Mouse (Mus musculus) MEL (cell line): Measurements from ENCODE around the gene Hfe. TPM values are rescaled to one million over a fixed set of nuclear protein-coding genes. Genes with fewer than 3 reads are reported as not detected.

Source experiments
- DNase-seq: peaks from one replicate; pipeline ENCODE4 v3.0.0; 2011; ENCODE audit warnings: low read depth, low spot score
- H3K27ac ChIP-seq: 2 replicates; pipeline ENCODE4 v1.5.1; 2012; ENCODE audit warnings: low read depth, mild to moderate bottlenecking, control low read depth, low read length, moderate library complexity; ENCODE audit not compliant: control insufficient read depth
- H3K27me3 ChIP-seq, 2 experiments: fragments of 150-350 bp in 1 of 2; sonication (generic) in 1 of 2; 2 replicates each; pipeline ENCODE4 v1.6.1; 2012; ENCODE audit warnings: low read length in 2 of 2, mild to moderate bottlenecking in 2 of 2, improper control_type of control experiment in 1 of 2, moderate library complexity in 1 of 2; ENCODE audit not compliant: insufficient read depth in 2 of 2, control insufficient read depth in 1 of 2
- H3K36me3 ChIP-seq, 2 experiments: 2 replicates each; pipeline ENCODE4 v1.6.1; 2012 to 2014; ENCODE audit warnings: low read length in 2 of 2, improper control_type of control experiment in 1 of 2, inconsistent platforms in 1 of 2, mild to moderate bottlenecking in 1 of 2; ENCODE audit not compliant: insufficient read depth in 2 of 2, control insufficient read depth in 1 of 2
- H3K4me1 ChIP-seq, 2 experiments: fragments of 150-350 bp in 1 of 2; sonication (generic) in 1 of 2; 2 replicates each; pipeline ENCODE4 v1.6.1; 2012; ENCODE audit warnings: low read length in 2 of 2, improper control_type of control experiment in 1 of 2, mild to moderate bottlenecking in 1 of 2; ENCODE audit not compliant: insufficient read depth in 2 of 2, control insufficient read depth in 1 of 2
- H3K4me3 ChIP-seq, 2 experiments: fragments of 150-350 bp in 1 of 2; sonication (generic) in 1 of 2; 2 replicates each; pipeline ENCODE4 v1.5.1; 2012; ENCODE audit warnings: low read depth in 2 of 2, low read length in 2 of 2, mild to moderate bottlenecking in 2 of 2, moderate library complexity in 2 of 2, control low read depth in 1 of 2, improper control_type of control experiment in 1 of 2; ENCODE audit not compliant: control insufficient read depth in 1 of 2, insufficient read depth in 1 of 2
- H3K79me2 ChIP-seq: 2 replicates; pipeline ENCODE4 v1.6.1; 2012; ENCODE audit warnings: mild to moderate bottlenecking, low read length, moderate library complexity; ENCODE audit not compliant: control insufficient read depth, poor library complexity, insufficient read depth
- H3K9ac ChIP-seq: 2 replicates; pipeline ENCODE4 v1.6.1; 2012; ENCODE audit warnings: low read depth, mild to moderate bottlenecking, control low read depth, low read length, moderate library complexity; ENCODE audit not compliant: control insufficient read depth, poor library complexity, severe bottlenecking
- H3K9me3 ChIP-seq: fragments of 150-350 bp; sonication (generic); replicated peaks from 2 replicates; pipeline ENCODE4 v1.6.1; 2012; ENCODE audit warnings: mild to moderate bottlenecking, low read length, improper control_type of control experiment, moderate library complexity; ENCODE audit not compliant: insufficient read depth
- CHD2 ChIP-seq: IDR thresholded peaks from 2 replicates; pipeline ENCODE4 v1.6.1; 2011; ENCODE audit warnings: low read length, improper control_type of control experiment
- CTCF ChIP-seq, 3 experiments: IDR thresholded peaks in 2 of 3; conservative IDR thresholded peaks in 1 of 3; 2 replicates each; pipeline ENCODE4 v1.5.1; 2011 to 2012; ENCODE audit warnings: low read length in 3 of 3, low read depth in 2 of 3, mild to moderate bottlenecking in 2 of 3, improper control_type of control experiment in 1 of 3, inconsistent platforms in 1 of 3, mixed read lengths in 1 of 3, moderate library complexity in 1 of 3; ENCODE audit not compliant: control insufficient read depth in 1 of 3, insufficient read depth in 1 of 3, poor library complexity in 1 of 3, severe bottlenecking in 1 of 3
- ELF1 ChIP-seq: IDR thresholded peaks from 2 replicates; pipeline ENCODE4 v1.6.1; 2014; ENCODE audit warnings: low read depth, mild to moderate bottlenecking, inconsistent platforms, low read length, improper control_type of control experiment, moderate library complexity
- EP300 ChIP-seq, 2 experiments: IDR thresholded peaks; 2 replicates each; pipeline ENCODE4 v1.6.1; 2011; ENCODE audit warnings: improper control_type of control experiment in 2 of 2, low read length in 2 of 2, low read depth in 1 of 2, mild to moderate bottlenecking in 1 of 2
- ETS1 ChIP-seq: IDR thresholded peaks from 2 replicates; pipeline ENCODE4 v1.6.1; 2012; ENCODE audit warnings: low read depth, mild to moderate bottlenecking, inconsistent platforms, low read length, improper control_type of control experiment, moderate library complexity
- MAFK ChIP-seq: IDR thresholded peaks from 2 replicates; pipeline ENCODE4 v1.6.1; 2011; ENCODE audit warnings: low read depth, mild to moderate bottlenecking, low read length, improper control_type of control experiment, borderline replicate concordance
- MAX ChIP-seq: IDR thresholded peaks from 2 replicates; pipeline ENCODE4 v1.6.1; 2011; ENCODE audit warnings: low read length, improper control_type of control experiment
- MEF2A ChIP-seq: IDR thresholded peaks from 2 replicates; pipeline ENCODE4 v1.6.1; 2014; ENCODE audit warnings: low read depth, mild to moderate bottlenecking, inconsistent platforms, low read length, improper control_type of control experiment; ENCODE audit not compliant: poor library complexity, insufficient replicate concordance, severe bottlenecking; ENCODE audit errors: extremely low read depth
- POLR2AphosphoS2 ChIP-seq: IDR thresholded peaks from 2 replicates; pipeline ENCODE4 v1.6.1; 2011; ENCODE audit warnings: low read length, improper control_type of control experiment
- POLR2AphosphoS5 ChIP-seq: IDR thresholded peaks from 2 replicates; pipeline ENCODE4 v1.6.1; 2012; ENCODE audit warnings: low read depth, borderline replicate concordance, mild to moderate bottlenecking, inconsistent platforms, low read length, moderate library complexity, mixed read lengths
- RAD21 ChIP-seq: IDR thresholded peaks from 2 replicates; pipeline ENCODE4 v1.6.1; 2011; ENCODE audit warnings: mild to moderate bottlenecking, low read depth, low read length, improper control_type of control experiment
- SMC3 ChIP-seq: IDR thresholded peaks from 2 replicates; pipeline ENCODE4 v1.6.1; 2011; ENCODE audit warnings: low read depth, low read length, improper control_type of control experiment
- TAL1 ChIP-seq: IDR thresholded peaks from 2 replicates; pipeline ENCODE4 v1.6.1; 2012; ENCODE audit warnings: mild to moderate bottlenecking, inconsistent platforms, low read length, moderate library complexity, mixed read lengths
- TCF12 ChIP-seq: IDR thresholded peaks from 2 replicates; pipeline ENCODE4 v1.6.1; 2014; ENCODE audit warnings: low read depth, mild to moderate bottlenecking, inconsistent platforms, low read length, improper control_type of control experiment, moderate library complexity
- USF1 ChIP-seq: IDR thresholded peaks from 2 replicates; pipeline ENCODE4 v1.6.1; 2014; ENCODE audit warnings: low read depth, mild to moderate bottlenecking, inconsistent platforms, low read length, improper control_type of control experiment, moderate library complexity
- ZC3H11A ChIP-seq: IDR thresholded peaks from 2 replicates; pipeline ENCODE4 v1.6.1; 2012; ENCODE audit warnings: low read depth, mild to moderate bottlenecking, inconsistent platforms, low read length, improper control_type of control experiment
- ZNF384 ChIP-seq: IDR thresholded peaks from 2 replicates; pipeline ENCODE4 v1.6.1; 2012; ENCODE audit warnings: low read depth, mild to moderate bottlenecking, inconsistent platforms, low read length, improper control_type of control experiment
- polyA plus RNA-seq, 2 experiments: library from polyadenylated mRNA; stranded (reverse) in 1 of 2; unstranded in 1 of 2; fragments of >175 nt in 1 of 2; fragments of >200 nt in 1 of 2; gene quantifications; 2 replicates each; pipeline versions ENCODE4 v1.2.1 to v1.2.4; 2012; ENCODE audit warnings: low replicate concordance in 2 of 2, low read depth in 1 of 2; ENCODE audit not compliant: insufficient read length in 2 of 2, insufficient read depth in 1 of 2, missing spikeins in 1 of 2
- total RNA-seq: library from RNA; depleted of rRNA; stranded (reverse); fragments of 300-350 nt; gene quantifications from 2 replicates; pipeline ENCODE4 v1.2.3, GENCODE M21; 2012

Hfe gene
- total and polyA plus RNA-seq, 3 experiments: not detected

DNA sequence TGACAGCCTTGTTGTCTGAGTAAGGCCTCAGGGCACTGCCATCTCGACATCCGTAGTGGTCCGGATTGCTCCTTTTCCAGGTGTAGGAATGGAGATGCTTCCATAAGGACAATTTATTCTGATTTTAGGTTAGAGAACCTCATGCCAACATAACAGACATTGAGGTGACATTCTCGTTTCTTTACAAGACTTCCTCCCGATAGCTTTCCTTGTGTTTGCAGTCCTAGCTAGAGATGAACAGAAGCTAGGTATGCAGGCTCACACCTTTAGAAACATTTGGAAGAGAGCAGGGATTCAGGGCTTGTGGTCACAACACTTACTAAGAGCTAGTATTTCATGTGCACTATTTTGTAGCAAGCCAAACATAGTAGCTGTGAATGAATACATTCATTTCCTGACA, 32.6 kb upstream of the Hfe start:
- Histone ChIP-seq H3K27me3 (no peaks in the 10 kb centered on the region), H3K9ac (peak overlapping the region; percentile 23; the same call in 1 of the 2 replicates), H3K4me1 (0 out of 4 replicates have a peak, but pooled peaks cover 0 to 8% of the 10 kb centered on the region in 2 experiments), H3K36me3 (peaks cover 0 to 23% of the 10 kb centered on the region in 2 experiments; a peak in 2 of 4 replicates), H3K27ac (peak overlapping the region; percentile 26; the same call in 1 of the 2 replicates), H3K9me3 (no peaks in the 10 kb centered on the region), H3K79me2 (peaks cover 1% of the 10 kb centered on the region; the same call in 1 of the 2 replicates), H3K4me3 (no peak overlapping the region)
- no peak for TF ChIP-seq SMC3
- no peak for TF ChIP-seq MEF2A
- no peak for TF ChIP-seq MAFK
- no peak for TF ChIP-seq CHD2
- TF ChIP-seq ZNF384: no peak
- DNase-seq: peak; percentile 41

DNA sequence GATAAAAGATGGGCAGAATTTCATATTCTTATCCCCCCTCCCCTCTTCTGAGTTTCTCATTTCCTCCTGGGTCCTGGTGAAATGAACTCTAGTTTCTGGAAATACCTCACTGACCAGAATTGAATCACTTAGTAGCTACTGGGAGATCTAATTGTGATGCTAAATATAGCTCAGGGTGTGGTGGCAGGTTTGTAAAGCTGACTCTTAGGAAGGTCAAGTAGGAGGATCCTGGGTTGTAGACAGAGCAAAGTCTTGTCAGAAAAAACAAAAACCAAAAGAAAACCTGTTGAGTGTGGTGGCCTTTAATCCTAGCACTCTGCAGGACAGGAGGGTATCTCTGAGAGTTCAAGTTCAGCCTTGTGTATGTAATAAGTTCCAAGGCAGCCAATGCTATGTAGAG, 31.4 kb upstream of the Hfe start:
- peak overlapping the region; percentile 17; the same call in 1 of the 2 replicates for H3K9ac ChIP-seq
- no peak overlapping the region for H3K4me3 ChIP-seq
- peak; percentile 30 for DNase-seq

DNA sequence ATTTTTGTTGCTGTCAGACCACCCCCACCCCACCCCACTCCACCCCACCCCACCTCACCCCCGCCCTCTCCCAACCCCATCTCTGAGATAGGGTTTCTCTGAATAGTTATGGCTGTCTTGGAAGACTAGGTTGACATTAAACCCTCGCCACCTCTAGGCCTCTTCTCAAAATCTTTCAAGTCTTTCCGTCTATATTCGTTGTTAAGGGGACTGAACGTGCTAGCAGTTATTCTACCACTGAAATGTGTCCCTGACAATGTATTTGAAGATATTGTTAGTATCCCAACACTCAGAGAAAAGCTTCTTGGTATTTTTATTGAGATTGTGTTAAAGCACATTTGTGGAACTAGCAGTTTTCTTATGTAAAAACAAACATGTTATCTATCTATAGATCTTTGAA, 30.3 kb upstream of the Hfe start:
- H3K27ac ChIP-seq: peak overlapping the region; percentile 48; the same call in 1 of the 2 replicates

More for the DNA sequence above, 31.4 kb upstream of the Hfe start:
- H3K79me2 ChIP-seq: peaks cover 1% of the 10 kb centered on the region; the same call in 1 of the 2 replicates
- H3K36me3 ChIP-seq: peaks cover 0 to 26% of the 10 kb centered on the region in 2 experiments; a peak in 2 of 4 replicates
- 0 out of 4 replicates have a peak, but pooled peaks cover 3% of the 10 kb centered on the region in 2 experiments for H3K4me1 ChIP-seq
- no peak overlapping the region for H3K27ac ChIP-seq
- TF ChIP-seq MAX (no peak), ZC3H11A (no peak), ETS1 (no peak), POLR2AphosphoS5 (no peak), RAD21 (no peak), ELF1 (no peak), SMC3 (no peak)
- no peaks in the 10 kb centered on the region for H3K27me3 ChIP-seq
- H3K9me3 ChIP-seq: no peaks in the 10 kb centered on the region

More for the DNA sequence above, 30.3 kb upstream of the Hfe start:
- Histone ChIP-seq H3K36me3 (peaks cover 0 to 26% of the 10 kb centered on the region in 2 experiments; a peak in 2 of 4 replicates), H3K9ac (peak overlapping the region; percentile 70), H3K4me3 (peak overlapping the region; percentile 17 to 37; a peak in 3 of 4 replicates), H3K4me1 (0 out of 4 replicates have a peak, but pooled peaks cover 3% of the 10 kb centered on the region in 2 experiments), H3K27me3 (no peaks in the 10 kb centered on the region), H3K9me3 (no peaks in the 10 kb centered on the region), H3K79me2 (peaks cover 1% of the 10 kb centered on the region; the same call in 1 of the 2 replicates)
- TF ChIP-seq POLR2AphosphoS2 (no peak), USF1 (no peak), TCF12 (no peak), POLR2AphosphoS5 (no peak), EP300 (IDR thresholded peaks at IDR 0.05; ENCODE audit: low read depth in 1 of 2, low read length in 2 of 2) (no peak), CTCF (IDR thresholded peaks at IDR 0.05 in 2 of 3, conservative IDR thresholded peaks at IDR 0.05 in 1 of 3; ENCODE audit: control insufficient read depth in 1 of 3, insufficient read depth in 1 of 3, low read depth in 2 of 3, low read length in 3 of 3, poor library complexity in 1 of 3, severe bottlenecking in 1 of 3) (no peak), CHD2 (no peak), TAL1 (no peak)
- DNase-seq: peak; percentile 60
